Mouse (Mus musculus): ENCODE measurements around the gene Cyp2a12. TPM values are rescaled to one million over a fixed set of nuclear protein-coding genes. Genes with fewer than 3 reads are reported as not detected.

Gene Cyp2a12
- polyA plus RNA-seq, 1 experiment from 2014 or later = not detected

Other genes with a start within 250 kb of the Cyp2a12 start
- 9.8 and 13.8 TPM in 2 replicates for gene Cyp2g1, start 220.2 kb upstream of the Cyp2a12 start, polyA plus RNA-seq (2015; fragmentation: Nextera tagmentation; extraction: Ambion mirVana)
- 4.4 and 9.1 TPM in 2 replicates for gene Cyp2a5, start 193.8 kb upstream of the Cyp2a12 start, polyA plus RNA-seq (2015; fragmentation: Nextera tagmentation; extraction: Ambion mirVana)
- gene Cyp2a22, start 89.7 kb upstream of the Cyp2a12 start, polyA plus RNA-seq (2015; fragmentation: Nextera tagmentation; extraction: Ambion mirVana) = not detected in 2 replicates
- 71.5 and 102 TPM in 2 replicates for gene Cyp2f2, start 90.8 kb downstream of the Cyp2a12 start, polyA plus RNA-seq (2015; fragmentation: Nextera tagmentation; extraction: Ambion mirVana)
- 2.1 and 4.7 TPM in 2 replicates for gene Cyp2t4, start 124.6 kb downstream of the Cyp2a12 start, polyA plus RNA-seq (2015; fragmentation: Nextera tagmentation; extraction: Ambion mirVana)
- 83.0 and 86.7 TPM in 2 replicates for gene Egln2, start 137.7 kb downstream of the Cyp2a12 start, polyA plus RNA-seq (2015; fragmentation: Nextera tagmentation; extraction: Ambion mirVana)
- gene Rab4b, start 149.8 kb downstream of the Cyp2a12 start, polyA plus RNA-seq (2015; fragmentation: Nextera tagmentation; extraction: Ambion mirVana) = 72.4 and 73.1 TPM in 2 replicates
- gene Gm21983, start 152.0 kb downstream of the Cyp2a12 start, polyA plus RNA-seq (2015; fragmentation: Nextera tagmentation; extraction: Ambion mirVana) = 1.9 TPM in 1 of 2 replicates, not detected in the other
- 37.4 and 53.5 TPM in 2 replicates for gene Mia, start 152.1 kb downstream of the Cyp2a12 start, polyA plus RNA-seq (2015; fragmentation: Nextera tagmentation; extraction: Ambion mirVana)
- 3.9 and 4.3 TPM in 2 replicates for gene BC024978, start 166.7 kb downstream of the Cyp2a12 start, polyA plus RNA-seq (2015; fragmentation: Nextera tagmentation; extraction: Ambion mirVana)
- 238 and 242 TPM in 2 replicates for gene Snrpa, start 167.2 kb downstream of the Cyp2a12 start, polyA plus RNA-seq (2015; fragmentation: Nextera tagmentation; extraction: Ambion mirVana)
- 11.6 and 13.5 TPM in 2 replicates for gene Itpkc, start 199.6 kb downstream of the Cyp2a12 start, polyA plus RNA-seq (2015; fragmentation: Nextera tagmentation; extraction: Ambion mirVana)
- gene Coq8b, start 203.9 kb downstream of the Cyp2a12 start, polyA plus RNA-seq (2015; fragmentation: Nextera tagmentation; extraction: Ambion mirVana) = 23.0 and 27.1 TPM in 2 replicates
- gene Numbl, start 229.4 kb downstream of the Cyp2a12 start, polyA plus RNA-seq (2015; fragmentation: Nextera tagmentation; extraction: Ambion mirVana) = 48.7 and 49.3 TPM in 2 replicates

All from embryonic facial prominence, embryonic 15.5 days (tissue).